ENCODE assay signal across 8 mouse cellular contexts in the genomic region with DNA sequence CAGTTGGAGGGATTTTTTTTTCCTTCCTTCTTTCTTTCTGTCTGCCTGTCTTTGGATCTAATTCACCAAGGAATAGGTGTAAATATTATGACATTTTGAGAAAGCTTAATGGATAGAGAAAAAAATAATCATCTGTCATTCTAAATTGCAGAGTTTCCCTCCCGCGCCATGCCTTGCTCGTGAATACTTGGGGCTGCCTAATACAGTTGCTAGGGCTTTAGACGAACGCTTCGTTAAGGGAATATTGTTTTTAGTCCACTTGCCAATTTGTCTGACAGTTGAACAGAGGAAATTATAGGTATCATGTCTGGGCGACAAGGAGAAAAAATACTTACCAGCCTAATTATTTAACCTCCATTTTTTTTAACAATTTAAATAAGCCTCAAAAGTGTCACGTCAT. TPM values are rescaled to one million over a fixed set of nuclear protein-coding genes. Genes with fewer than 3 reads are reported as not detected.
DNase-seq lines count a peak whose midpoint lies in the region; ATAC-seq and TF ChIP-seq lines count a peak whose summit lies in the region.

No protein-coding gene starts in this region.

- H3K27ac ChIP-seq in heart, embryonic 13.5 days (replicated peaks), result no peak overlapping the region
- H3K27ac ChIP-seq in cortical plate, adult 2 months (ENCODE audit: insufficient read depth, low read length), result no peak overlapping the region
- H3K27ac ChIP-seq in hindbrain, embryonic 15.5 days (replicated peaks), result peak overlapping the region; percentile 95
- H3K27ac ChIP-seq in midbrain, embryonic 13.5 days, result peak overlapping the region; percentile 97

- WGBS in heart, embryonic 13.5 days, result 5% methylated on average over 8 of the region's 8 CpGs
- WGBS in hindbrain, embryonic 15.5 days, result 2% methylated on average over 8 of the region's 8 CpGs
- 1% methylated on average over 8 of the region's 8 CpGs for WGBS in midbrain, embryonic 13.5 days

- no peaks in the 10 kb centered on the region for H3K36me3 ChIP-seq in heart, embryonic 13.5 days
- H3K36me3 ChIP-seq in hindbrain, embryonic 15.5 days, result no peaks in the 10 kb centered on the region
- no peaks in the 10 kb centered on the region for H3K36me3 ChIP-seq in midbrain, embryonic 13.5 days

- 0 out of 2 replicates have a peak overlapping the region, but pooled peaks have one; percentile 33 for H3K9ac ChIP-seq in heart, embryonic 13.5 days
- peak overlapping the region; percentile 71 for H3K9ac ChIP-seq in hindbrain, embryonic 15.5 days
- H3K9ac ChIP-seq in midbrain, embryonic 13.5 days (replicated peaks), result peak overlapping the region; percentile 89

- TF ChIP-seq CTCF in cortical plate, adult 2 months (IDR thresholded peaks at IDR 0.05; ENCODE audit: extremely low read depth, insufficient read depth, low read length), result no peak

- peak overlapping the region; percentile 58 for H3K4me3 ChIP-seq in heart, embryonic 13.5 days
- H3K4me3 ChIP-seq in cortical plate, adult 2 months (ENCODE audit: insufficient read depth, low read length), result peak overlapping the region; percentile 69
- H3K4me3 ChIP-seq in hindbrain, embryonic 15.5 days, result peak overlapping the region; percentile 74
- H3K4me3 ChIP-seq in midbrain, embryonic 13.5 days (replicated peaks), result peak overlapping the region; percentile 74

- H3K9me3 ChIP-seq in heart, embryonic 13.5 days, result no peaks in the 10 kb centered on the region
- H3K9me3 ChIP-seq in hindbrain, embryonic 15.5 days, result no peaks in the 10 kb centered on the region
- no peaks in the 10 kb centered on the region for H3K9me3 ChIP-seq in midbrain, embryonic 13.5 days

- H3K4me2 ChIP-seq in heart, embryonic 13.5 days, result peak overlapping the region; percentile 90
- H3K4me2 ChIP-seq in hindbrain, embryonic 15.5 days, result peak overlapping the region; percentile 98
- peak overlapping the region; percentile 95 for H3K4me2 ChIP-seq in midbrain, embryonic 13.5 days (replicated peaks)

- H3K4me1 ChIP-seq in heart, embryonic 13.5 days, result peaks cover 34% of the 10 kb centered on the region
- 0 out of 2 replicates have a peak, but pooled peaks cover 2% of the 10 kb centered on the region for H3K4me1 ChIP-seq in cortical plate, adult 2 months (ENCODE audit: control insufficient read depth, insufficient read depth, low read length)
- H3K4me1 ChIP-seq in hindbrain, embryonic 15.5 days (replicated peaks), result peaks cover 34% of the 10 kb centered on the region
- H3K4me1 ChIP-seq in midbrain, embryonic 13.5 days (replicated peaks), result peaks cover 34% of the 10 kb centered on the region

- no peak for DNase-seq in heart, postnatal 4 days
- DNase-seq in adrenal gland, adult 18-20 months (ENCODE audit: low spot score in 2 of 2), result no peak
- DNase-seq in ovary, adult 18-20 months (ENCODE audit: low spot score), result no peak

- H3K27me3 ChIP-seq in heart, embryonic 13.5 days (replicated peaks), result peaks cover 61% of the 10 kb centered on the region
- peaks cover 24% of the 10 kb centered on the region for H3K27me3 ChIP-seq in hindbrain, embryonic 15.5 days
- peaks cover 29% of the 10 kb centered on the region for H3K27me3 ChIP-seq in midbrain, embryonic 13.5 days

- no peak for ATAC-seq in heart, embryonic 13.5 days (ENCODE audit: extremely low read depth, insufficient number of reproducible peaks, low FRiP score, low TSS enrichment)
- ATAC-seq in hindbrain, embryonic 15.5 days (ENCODE audit: low FRiP score, low read depth), result no peak
- ATAC-seq in midbrain, embryonic 13.5 days, result no peak
- no peak for ATAC-seq in monocyte, adult 5-6 weeks (replicated peaks; ENCODE audit: insufficient number of reproducible peaks, low FRiP score, low TSS enrichment, poor library complexity, severe bottlenecking)

- no peak for TF ChIP-seq POLR2A in cortical plate, adult 2 months (IDR thresholded peaks at IDR 0.05; ENCODE audit: extremely low read depth, insufficient read depth, low read length)

RNA-seq across cellular contexts. Expression of gene Bdnf, which starts 4.0 kb away (rescaled TPM):
- 0.75 and 0.78 TPM in 2 replicates for polyA plus RNA-seq in heart, embryonic 13.5 days (2015; fragmentation: Nextera tagmentation; extraction: Ambion mirVana)
- under 1 TPM; 0.47 to 0.67 TPM for total RNA-seq in heart, postnatal 4 days (2021)
- 10.3 and 11.1 TPM in 2 replicates for polyA plus RNA-seq in cortical plate, adult 2 months (2012; rRNA removed)
- polyA plus RNA-seq in hindbrain, embryonic 15.5 days (2015; fragmentation: Nextera tagmentation; extraction: Ambion mirVana), result 5.1 and 5.3 TPM in 2 replicates
- 2.8 and 3.7 TPM in 2 replicates for polyA plus RNA-seq in midbrain, embryonic 13.5 days (2015; fragmentation: Nextera tagmentation; extraction: Ambion mirVana)
- total RNA-seq in monocyte, adult 5-6 weeks (2017), result not detected in 3 replicates
- under 1 TPM; 0.13 to 0.16 TPM for total RNA-seq in adrenal gland, adult 18-20 months (2021)

Comparison
In these comparisons a context has a peak if more than half of its experiments do, and no peak if none do; other contexts are left out.
1. H3K27ac ChIP-seq: peak in hindbrain, embryonic 15.5 days (single experiment) and midbrain, embryonic 13.5 days (single experiment); none in heart, embryonic 13.5 days (single experiment) and cortical plate, adult 2 months (single experiment).
2. H3K9ac ChIP-seq: peak in every context shown above with its lines; median percentile 89 in midbrain, embryonic 13.5 days; 71 in hindbrain, embryonic 15.5 days; 33 in heart, embryonic 13.5 days.
3. Peak in every context shown above with its lines, with median percentiles within 50 percentile points of each other: H3K4me2 ChIP-seq and H3K4me3 ChIP-seq.